Mouse (Mus musculus) activated CD4-positive, CD25-positive, alpha-beta regulatory T cell, adult 4 months (primary cell): ENCODE measurements around the gene Sorl1. TPM values are rescaled to one million over a fixed set of nuclear protein-coding genes. Genes with fewer than 3 reads are reported as not detected.
A peak's percentile ranks its signal among the peaks of the same experiment; 100 is the strongest.

ENCODE experiments used
- ATAC-seq: one replicate; pipeline ENCODE4 v1.8.0; 2017
- polyA plus RNA-seq, 2 experiments: library from polyadenylated mRNA; unstranded; fragments of 100-300 nt; shearing (Covaris generic); gene quantifications; one replicate each; pipeline ENCODE4 v1.2.1; 2017

Sorl1 gene
- 10 to 100 TPM; 25.1 to 39.4 TPM for polyA plus RNA-seq

GRCm38 (mm10) chr9:42123713-42124576, at the start of gene Sorl1:
Sorl1 (minus strand) TSS chr9:42124297.
- ATAC-seq, result peak; percentile 72

DNA sequence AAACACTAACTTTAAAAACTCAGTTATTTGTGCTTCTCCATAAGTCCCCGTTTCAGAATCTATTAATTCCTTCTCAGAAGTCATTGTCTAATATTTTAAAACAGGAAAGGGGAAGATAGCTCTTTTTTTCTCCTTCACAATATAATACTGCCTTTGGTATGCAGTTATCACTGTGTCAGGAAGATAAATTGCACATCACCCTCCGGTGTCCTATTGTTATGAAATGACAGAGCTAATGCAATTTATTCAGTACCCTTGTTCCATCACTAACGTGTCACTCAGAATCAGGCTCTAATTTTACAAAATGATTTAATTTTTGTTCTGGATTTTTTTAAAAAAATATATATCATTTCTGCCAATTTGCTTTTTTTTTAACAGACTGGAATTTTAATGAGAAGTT, 49.7 kb upstream of the Sorl1 start:
- ATAC-seq, result no peak

GRCm38 (mm10) chr9:42169491-42169890, 45.4 kb upstream of the Sorl1 start:
- no peak for ATAC-seq

GRCm38 (mm10) chr9:42169025-42169424, 44.9 kb upstream of the Sorl1 start:
- ATAC-seq, result no peak

- no peak for ATAC-seq
Measured at GRCm38 (mm10) chr9:42164930-42165329, 40.8 kb upstream of the Sorl1 start.

- no peak for ATAC-seq
Measured at GRCm38 (mm10) chr9:42163011-42163410, 38.9 kb upstream of the Sorl1 start.

DNA sequence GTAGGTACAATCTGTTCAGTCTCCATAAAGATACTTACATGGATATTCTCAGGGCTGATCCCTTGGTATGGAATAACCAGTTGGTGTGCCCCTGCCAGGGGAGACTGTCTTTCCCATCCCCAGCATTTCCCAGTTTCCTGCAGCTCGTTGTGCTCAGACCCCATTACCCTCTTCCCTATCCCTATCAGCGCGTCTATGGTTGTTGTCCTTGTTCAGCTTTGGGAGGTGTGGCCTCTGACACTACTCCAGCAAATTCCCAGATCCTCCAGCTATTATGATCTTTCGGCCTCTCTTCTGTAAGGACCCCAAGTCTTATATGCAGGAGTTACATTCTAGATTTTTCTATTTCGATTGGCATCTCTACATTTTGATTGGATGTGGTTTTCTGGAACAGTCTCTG, 35.3 kb upstream of the Sorl1 start:
- ATAC-seq, result no peak

GRCm38 (mm10) chr9:42158652-42159051, 34.6 kb upstream of the Sorl1 start:
- peak; percentile 86 for ATAC-seq

DNA sequence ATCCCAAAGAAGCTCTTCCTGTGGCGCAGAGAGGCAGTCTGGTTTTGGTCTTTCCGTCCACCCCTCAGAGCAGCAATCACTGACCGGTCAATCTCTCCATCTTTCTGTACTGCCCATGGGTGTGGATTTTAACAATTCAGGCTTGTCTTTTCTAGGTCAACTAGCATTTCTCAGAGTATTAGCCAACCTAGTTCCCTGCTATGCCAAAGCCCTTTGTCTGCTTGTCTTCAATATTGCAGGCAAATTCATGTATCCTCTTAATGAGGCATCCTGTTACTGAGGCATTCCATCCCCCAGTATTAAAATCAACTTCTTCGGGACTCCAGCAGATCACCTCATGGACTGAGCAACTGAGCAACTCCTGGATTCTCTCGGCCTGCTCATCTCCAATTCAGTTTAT, 33.9 kb upstream of the Sorl1 start:
- ATAC-seq, result no peak

- ATAC-seq, result no peak
Measured at GRCm38 (mm10) chr9:42156566-42156965, 32.5 kb upstream of the Sorl1 start.

- ATAC-seq, result no peak
Measured at GRCm38 (mm10) chr9:42154682-42155081, 30.6 kb upstream of the Sorl1 start.

DNA sequence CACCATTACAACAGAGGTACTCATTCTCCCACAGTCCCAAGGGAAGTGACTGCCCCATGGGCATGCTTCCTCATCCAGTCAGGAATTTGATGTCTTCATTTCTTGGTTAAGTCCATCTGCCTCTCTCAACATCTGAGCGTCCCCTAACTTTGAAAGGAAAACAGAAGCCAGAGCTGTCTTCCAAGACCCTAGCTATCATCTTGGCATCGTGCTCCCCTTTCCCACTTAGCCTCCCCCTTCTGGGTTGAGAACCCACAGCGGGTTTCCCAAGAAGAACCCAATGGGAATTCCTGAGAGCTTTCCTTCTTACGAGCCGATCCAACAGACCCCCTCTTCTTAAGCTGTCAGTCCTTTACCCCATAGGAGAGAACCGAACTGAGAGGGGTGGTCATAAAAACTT, 24.7 kb upstream of the Sorl1 start:
- no peak for ATAC-seq

- no peak for ATAC-seq
Measured at GRCm38 (mm10) chr9:42148036-42148435, 23.9 kb upstream of the Sorl1 start.

GRCm38 (mm10) chr9:42146463-42146862, 22.4 kb upstream of the Sorl1 start:
- no peak for ATAC-seq

GRCm38 (mm10) chr9:42141549-42142210, 17.6 kb upstream of the Sorl1 start:
- ATAC-seq, result peak; percentile 88

GRCm38 (mm10) chr9:42138248-42138858, 14.3 kb upstream of the Sorl1 start:
- peak; percentile 59 for ATAC-seq

DNA sequence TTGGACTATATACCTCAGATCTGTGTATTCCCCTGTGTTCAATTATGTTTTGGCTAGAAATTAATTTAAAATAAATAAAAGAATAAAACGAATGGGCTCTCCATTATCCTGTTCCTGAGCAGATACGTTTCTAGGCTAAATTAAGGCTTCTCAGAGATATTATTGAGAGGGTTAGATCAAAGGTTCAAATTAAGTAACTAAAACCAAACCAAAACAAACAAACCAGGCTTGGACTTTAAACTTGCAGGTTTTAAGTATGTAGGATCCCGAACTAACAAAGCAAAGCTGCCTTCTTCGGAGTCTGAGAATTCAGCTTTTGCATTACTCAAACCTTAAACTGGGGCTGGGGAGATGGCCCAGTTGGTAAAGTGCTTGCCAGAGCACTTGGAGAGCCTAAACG, 13.5 kb upstream of the Sorl1 start:
- ATAC-seq, result no peak

DNA sequence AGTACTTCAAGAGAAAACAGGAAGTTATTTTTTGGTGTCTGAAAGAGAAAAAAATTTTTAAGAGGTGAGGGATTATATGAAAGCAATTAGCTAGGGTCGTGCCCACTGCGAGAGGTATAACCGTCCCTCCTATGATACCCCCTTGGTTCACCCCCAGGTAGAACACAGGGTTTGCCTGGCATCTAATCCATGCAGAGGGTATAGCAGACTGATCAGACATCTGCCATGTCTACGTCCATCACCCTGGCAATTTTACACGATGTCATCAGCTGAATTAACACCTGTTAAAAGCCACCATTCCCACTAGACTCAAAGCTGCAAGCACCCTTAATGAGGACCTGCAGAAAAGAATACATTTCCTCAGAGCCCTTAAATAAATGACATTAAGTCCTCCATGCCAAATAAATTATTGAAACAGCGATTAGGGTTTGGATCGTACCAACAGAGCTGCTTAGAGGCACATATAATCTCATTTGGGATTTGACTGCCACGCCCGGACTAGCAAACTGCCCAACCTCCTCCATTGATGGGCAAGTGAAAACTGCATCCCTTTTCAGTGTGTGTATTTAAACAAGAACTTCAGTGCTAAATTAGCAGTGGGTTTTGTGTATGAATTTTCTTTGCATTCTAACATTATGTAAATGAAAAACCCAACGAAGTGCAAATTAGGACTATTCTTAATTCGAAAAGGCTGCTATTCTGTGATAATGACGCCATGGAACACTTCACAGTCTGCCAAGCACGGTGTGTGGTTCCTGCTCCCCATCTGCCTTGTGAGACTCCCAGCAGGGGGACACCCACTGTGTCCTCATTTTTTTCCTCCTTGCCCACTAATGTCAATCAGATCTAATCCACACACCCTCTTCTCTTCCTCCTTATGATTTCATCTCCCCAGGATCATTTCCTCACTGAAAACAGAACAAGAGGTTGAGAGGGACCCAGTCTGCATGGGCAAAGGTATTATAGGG, 7.0 kb upstream of the Sorl1 start:
- ATAC-seq, result no peak

DNA sequence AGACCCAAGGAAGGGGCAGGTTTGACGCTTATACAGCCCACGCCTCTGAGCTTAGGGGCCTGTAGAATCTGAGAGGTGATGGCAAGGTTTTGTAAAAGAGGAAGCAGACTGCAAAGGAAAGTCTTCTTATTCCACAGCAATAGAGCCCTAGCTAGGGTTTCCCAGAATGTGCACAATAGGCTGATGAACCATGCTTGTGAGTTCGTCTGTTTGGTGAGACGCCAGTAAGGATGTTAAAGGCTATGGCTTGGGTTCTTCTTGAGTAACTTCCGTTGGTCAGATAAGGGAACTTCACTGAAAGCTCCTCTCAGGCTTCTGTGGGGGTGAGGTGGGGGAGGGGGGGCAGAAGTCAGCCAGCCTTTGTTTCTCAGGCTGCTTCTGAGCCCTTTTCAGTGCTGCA, 3.9 kb upstream of the Sorl1 start:
- ATAC-seq, result no peak

DNA sequence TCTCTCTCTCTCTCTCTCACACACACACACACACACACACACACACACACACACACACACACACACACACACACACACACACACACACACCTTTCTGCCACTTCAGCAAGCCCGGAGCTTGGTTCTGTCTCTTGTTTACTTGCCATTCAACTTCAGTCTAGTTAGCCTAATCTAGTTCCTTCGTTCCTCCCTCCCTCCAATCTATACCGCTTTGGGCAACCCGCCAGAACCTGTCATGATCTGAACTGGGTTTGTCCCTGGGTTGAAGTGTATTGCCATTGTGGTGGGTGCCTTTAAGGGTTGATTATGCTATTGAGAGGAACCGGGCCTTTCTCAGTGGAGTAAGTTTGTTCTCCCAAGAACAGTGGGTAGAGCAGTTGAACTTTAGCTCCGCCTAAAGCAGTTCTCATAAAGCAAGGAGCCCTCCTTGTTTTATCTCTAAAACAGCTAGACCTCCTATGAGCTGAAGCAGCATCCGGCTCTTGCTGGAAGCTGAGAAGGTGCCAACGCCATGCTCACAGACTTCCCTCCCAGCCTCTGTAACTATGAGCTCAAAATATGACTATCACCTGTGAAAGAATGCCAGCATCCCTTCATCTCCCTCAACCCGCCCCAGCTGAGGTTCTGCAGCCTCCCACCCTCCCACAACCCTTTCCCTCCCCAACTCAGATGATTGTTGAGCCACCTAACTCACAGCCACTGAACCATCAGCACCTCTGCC, 1.3 kb upstream of the Sorl1 start:
- no peak for ATAC-seq

- no peak for ATAC-seq
Measured at GRCm38 (mm10) chr9:42123204-42123603, 893 bp downstream of the Sorl1 start.

- no peak for ATAC-seq
Measured at GRCm38 (mm10) chr9:42122441-42122840, 1.7 kb downstream of the Sorl1 start.
